Mouse (Mus musculus): ENCODE results near the gene Bcl7b.

- TF ChIP-seq CTCF (IDR thresholded peaks at IDR 0.05; ENCODE audit: borderline replicate concordance, insufficient read depth, low read length) (no peak), POLR2A (IDR thresholded peaks at IDR 0.05; ENCODE audit: low read depth, low read length) (no peak)
Observed at GRCm38 (mm10) chr5:135179616-135180015, 11.5 kb downstream of the Bcl7b start.
